Mouse (Mus musculus): ENCODE data around the gene March4. TPM values are rescaled to one million over a fixed set of nuclear protein-coding genes. Genes with fewer than 3 reads are reported as not detected.

March4 gene
- polyA plus RNA-seq, 1 experiment: 6.5 TPM

- no peak overlapping the region for H3K4me3 ChIP-seq (replicated peaks; ENCODE audit: insufficient read depth, low read depth, low read length)
- TF ChIP-seq CTCF (IDR thresholded peaks at IDR 0.05; ENCODE audit: borderline replicate concordance, insufficient read depth, low read depth, low read length) (no peak), POLR2A (IDR thresholded peaks at IDR 0.05; ENCODE audit: borderline replicate concordance, insufficient read depth, low read length) (no peak)
- 87% methylated on average over 8 of the region's 8 CpGs for WGBS
Observed at GRCm38 (mm10) chr1:72401331-72402069, 135.2 kb downstream of the March4 start.

GRCm38 (mm10) chr1:72400616-72401015 is 136.1 kb downstream of the March4 start:
- WGBS: 17% methylated on average over 9 of the region's 9 CpGs

More at GRCm38 (mm10) chr1:72401331-72402069, 135.2 kb downstream of the March4 start:
- no peak overlapping the region for H3K27ac ChIP-seq (ENCODE audit: insufficient read depth, low read length)
- no peaks in the 10 kb centered on the region for H3K27me3 ChIP-seq (ENCODE audit: control insufficient read depth, insufficient read depth, low read length)
- peaks cover 16% of the 10 kb centered on the region for H3K4me1 ChIP-seq (ENCODE audit: control insufficient read depth, insufficient read depth, low read length)
- DNase-seq: no peak

DNA sequence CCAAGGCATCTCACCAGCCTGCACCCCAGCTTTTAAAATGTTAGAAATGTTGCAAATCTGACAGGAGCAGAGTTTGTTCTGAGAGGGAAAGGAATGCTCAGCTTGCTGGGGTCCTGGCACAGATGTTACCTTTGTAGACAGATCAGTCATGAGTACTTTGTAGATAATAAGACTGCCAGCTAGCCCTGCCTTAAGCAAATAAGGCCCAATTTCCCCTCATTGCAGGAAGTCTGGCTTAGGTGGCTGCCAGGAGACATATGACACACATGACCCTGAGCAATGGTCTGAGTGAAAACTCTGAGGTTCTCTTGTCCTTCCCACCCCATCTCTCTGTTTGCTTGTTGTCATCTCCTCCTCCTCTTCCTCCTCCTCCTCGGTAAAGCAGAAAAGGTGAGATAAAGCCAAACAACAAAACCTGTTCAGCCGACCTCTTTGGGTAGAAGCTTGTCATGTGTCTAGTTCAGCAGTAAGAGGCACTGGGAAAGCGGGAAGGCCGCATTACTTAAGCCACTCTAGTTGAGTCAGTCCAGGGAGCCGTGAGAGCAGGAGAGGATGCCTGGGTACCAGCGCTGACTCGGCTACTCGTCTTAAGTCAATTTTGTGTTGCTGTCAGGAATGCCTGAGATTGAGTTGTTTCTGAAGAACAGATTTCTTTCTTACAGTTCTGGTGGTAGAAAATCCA is 136.9 kb downstream of the March4 start:
- TF ChIP-seq POLR2A (IDR thresholded peaks at IDR 0.05; ENCODE audit: borderline replicate concordance, insufficient read depth, low read length) (no peak), CTCF (IDR thresholded peaks at IDR 0.05; ENCODE audit: borderline replicate concordance, insufficient read depth, low read depth, low read length) (no peak)
- no peak overlapping the region for H3K27ac ChIP-seq (ENCODE audit: insufficient read depth, low read length)
- no peak for DNase-seq
- H3K4me3 ChIP-seq (replicated peaks; ENCODE audit: insufficient read depth, low read depth, low read length): no peak overlapping the region
- 74% methylated on average over 8 of the region's 8 CpGs for WGBS
- peaks cover 16% of the 10 kb centered on the region for H3K4me1 ChIP-seq (ENCODE audit: control insufficient read depth, insufficient read depth, low read length)
- no peaks in the 10 kb centered on the region for H3K27me3 ChIP-seq (ENCODE audit: control insufficient read depth, insufficient read depth, low read length)

More at GRCm38 (mm10) chr1:72400616-72401015, 136.1 kb downstream of the March4 start:
- no peaks in the 10 kb centered on the region for H3K27me3 ChIP-seq (ENCODE audit: control insufficient read depth, insufficient read depth, low read length)
- H3K4me1 ChIP-seq (ENCODE audit: control insufficient read depth, insufficient read depth, low read length): peaks cover 16% of the 10 kb centered on the region
- peak; percentile 92 to 96 for DNase-seq
- no peak overlapping the region for H3K4me3 ChIP-seq (replicated peaks; ENCODE audit: insufficient read depth, low read depth, low read length)
- TF ChIP-seq POLR2A (IDR thresholded peaks at IDR 0.05; ENCODE audit: borderline replicate concordance, insufficient read depth, low read length) (no peak), CTCF (IDR thresholded peaks at IDR 0.05; ENCODE audit: borderline replicate concordance, insufficient read depth, low read depth, low read length) (no peak)
- H3K27ac ChIP-seq (ENCODE audit: insufficient read depth, low read length): no peak overlapping the region

DNA sequence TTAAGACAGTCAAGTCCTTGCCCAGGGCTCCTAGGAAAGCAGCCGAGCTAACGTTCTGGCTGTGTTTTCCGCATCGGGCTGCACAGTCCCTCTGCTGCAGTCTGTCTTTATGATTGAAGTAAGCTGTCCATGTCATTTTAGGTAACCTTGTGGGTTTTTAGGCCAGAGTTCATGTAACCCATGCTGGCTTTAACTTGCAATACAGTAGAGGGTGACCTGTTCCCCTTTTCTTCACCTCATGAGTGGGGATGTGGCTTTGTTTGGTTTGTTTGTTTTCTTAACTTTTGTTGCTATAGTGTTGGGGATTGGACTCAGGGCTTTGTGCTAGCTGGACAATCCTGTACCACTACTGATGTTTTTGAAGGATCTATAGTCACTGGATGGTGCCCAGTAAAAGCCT is 146.3 kb downstream of the March4 start:
- H3K4me1 ChIP-seq (ENCODE audit: control insufficient read depth, insufficient read depth, low read length): no peaks in the 10 kb centered on the region
- WGBS: 92% methylated on average over 4 of the region's 4 CpGs
- TF ChIP-seq POLR2A (IDR thresholded peaks at IDR 0.05; ENCODE audit: borderline replicate concordance, insufficient read depth, low read length) (no peak), CTCF (IDR thresholded peaks at IDR 0.05; ENCODE audit: borderline replicate concordance, insufficient read depth, low read depth, low read length) (no peak)
- H3K27ac ChIP-seq (ENCODE audit: insufficient read depth, low read length): no peak overlapping the region
- H3K4me3 ChIP-seq (replicated peaks; ENCODE audit: insufficient read depth, low read depth, low read length): no peak overlapping the region
- no peaks in the 10 kb centered on the region; the same call in 1 of the 2 replicates for H3K27me3 ChIP-seq (ENCODE audit: control insufficient read depth, insufficient read depth, low read length)
- DNase-seq: no peak

GRCm38 (mm10) chr1:72383651-72384050 is 153.1 kb downstream of the March4 start:
- no peak overlapping the region for H3K27ac ChIP-seq (ENCODE audit: insufficient read depth, low read length)
- H3K27me3 ChIP-seq (ENCODE audit: control insufficient read depth, insufficient read depth, low read length): no peaks in the 10 kb centered on the region; the same call in 1 of the 2 replicates
- DNase-seq: no peak
- no peaks in the 10 kb centered on the region for H3K4me1 ChIP-seq (ENCODE audit: control insufficient read depth, insufficient read depth, low read length)
- no peak overlapping the region for H3K4me3 ChIP-seq (replicated peaks; ENCODE audit: insufficient read depth, low read depth, low read length)
- 70% methylated on average over 5 of the region's 5 CpGs for WGBS
- TF ChIP-seq POLR2A (IDR thresholded peaks at IDR 0.05; ENCODE audit: borderline replicate concordance, insufficient read depth, low read length): no peak
- TF ChIP-seq CTCF (IDR thresholded peaks at IDR 0.05; ENCODE audit: borderline replicate concordance, insufficient read depth, low read depth, low read length): peak; percentile 13; the same call in 1 of the 2 replicates

DNA sequence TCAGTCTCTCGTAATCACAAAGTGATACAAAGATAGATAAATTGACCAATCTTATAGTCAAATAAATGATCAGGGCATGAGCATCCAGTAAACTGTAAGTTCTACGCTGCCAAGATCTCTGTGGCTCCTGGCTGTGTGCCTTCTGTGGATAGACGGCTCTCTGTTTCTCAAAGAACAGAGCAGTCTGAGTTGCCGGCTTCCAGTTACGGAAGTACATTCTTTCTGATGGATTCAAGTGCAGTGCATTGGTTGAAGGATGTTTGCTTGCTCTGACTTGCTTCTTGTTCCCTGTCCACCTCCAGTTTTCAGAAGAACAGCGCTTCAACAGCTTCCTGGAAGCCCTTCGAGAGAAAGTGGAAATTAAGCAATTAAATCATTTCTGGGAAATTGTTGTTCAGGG is 153.7 kb downstream of the March4 start:
- DNase-seq: no peak
- TF ChIP-seq POLR2A (IDR thresholded peaks at IDR 0.05; ENCODE audit: borderline replicate concordance, insufficient read depth, low read length) (no peak), CTCF (IDR thresholded peaks at IDR 0.05; ENCODE audit: borderline replicate concordance, insufficient read depth, low read depth, low read length) (no peak)
- H3K4me1 ChIP-seq (ENCODE audit: control insufficient read depth, insufficient read depth, low read length): no peaks in the 10 kb centered on the region
- no peak overlapping the region for H3K4me3 ChIP-seq (replicated peaks; ENCODE audit: insufficient read depth, low read depth, low read length)
- no peak overlapping the region for H3K27ac ChIP-seq (ENCODE audit: insufficient read depth, low read length)
- no peaks in the 10 kb centered on the region; the same call in 1 of the 2 replicates for H3K27me3 ChIP-seq (ENCODE audit: control insufficient read depth, insufficient read depth, low read length)
- WGBS: 69% methylated on average over 7 of the region's 7 CpGs

- no peak overlapping the region for H3K27ac ChIP-seq (ENCODE audit: insufficient read depth, low read length)
- no peak overlapping the region for H3K4me3 ChIP-seq (replicated peaks; ENCODE audit: insufficient read depth, low read depth, low read length)
- no peak for TF ChIP-seq CTCF (IDR thresholded peaks at IDR 0.05; ENCODE audit: borderline replicate concordance, insufficient read depth, low read depth, low read length)
- no peaks in the 10 kb centered on the region for H3K4me1 ChIP-seq (ENCODE audit: control insufficient read depth, insufficient read depth, low read length)
- no peaks in the 10 kb centered on the region; the same call in 1 of the 2 replicates for H3K27me3 ChIP-seq (ENCODE audit: control insufficient read depth, insufficient read depth, low read length)
- DNase-seq: no peak
- WGBS: 98% methylated on average over 3 of the region's 3 CpGs
Observed at GRCm38 (mm10) chr1:72380544-72380943, 156.2 kb downstream of the March4 start.
